Mouse (Mus musculus) intestine, embryonic 14.5 days (tissue): ENCODE measurements around the gene Scn7a. TPM values are rescaled to one million over a fixed set of nuclear protein-coding genes. Genes with fewer than 3 reads are reported as not detected.

ENCODE experiments used
- ATAC-seq: fragments of 200-750 bp; cut with Nextera tagmentation; replicated peaks from 2 replicates; pipeline ENCODE4 v1.8.0; 2017; ENCODE audit warnings: low read depth, moderate number of reproducible peaks, moderate TSS enrichment, moderate library complexity; ENCODE audit not compliant: low FRiP score, low TSS enrichment
- DNase-seq: peaks from one replicate; pipeline ENCODE4 v3.0.0-alpha.2; 2018; ENCODE audit warnings: low spot score
- H3K27ac ChIP-seq: fragments of 300-500 bp; sonication (generic); 2 replicates; pipeline ENCODE4 v1.5.1; 2014; ENCODE audit warnings: low read depth, mild to moderate bottlenecking, control low read depth
- H3K27me3 ChIP-seq: fragments of 300-500 bp; sonication (generic); replicated peaks from 2 replicates; pipeline ENCODE4 v1.6.1; 2014; ENCODE audit warnings: low read length, control low read depth; ENCODE audit not compliant: control insufficient read depth, insufficient read depth
- H3K36me3 ChIP-seq: fragments of 300-500 bp; sonication (generic); 2 replicates; pipeline ENCODE4 v1.6.1; 2014; ENCODE audit warnings: low read length, control low read depth; ENCODE audit not compliant: control insufficient read depth, insufficient read depth
- H3K4me1 ChIP-seq: fragments of 300-500 bp; sonication (generic); replicated peaks from 2 replicates; pipeline ENCODE4 v1.6.1; 2014; ENCODE audit warnings: low read length, control low read depth, mixed read lengths; ENCODE audit not compliant: control insufficient read depth, insufficient read depth
- H3K4me2 ChIP-seq: fragments of 300-500 bp; sonication (generic); 2 replicates; pipeline ENCODE4 v1.6.1; 2014; ENCODE audit warnings: low read length
- H3K4me3 ChIP-seq: fragments of 300-500 bp; sonication (generic); 2 replicates; pipeline ENCODE4 v1.5.1; 2014; ENCODE audit warnings: low read depth, low read length, control low read depth, mixed read lengths
- H3K9ac ChIP-seq: fragments of 300-500 bp; sonication (generic); 2 replicates; pipeline ENCODE4 v1.6.1; 2014; ENCODE audit warnings: mild to moderate bottlenecking, low read length
- H3K9me3 ChIP-seq: fragments of 300-500 bp; sonication (generic); 2 replicates; pipeline ENCODE4 v1.6.1; 2016; ENCODE audit warnings: low read length, control low read depth; ENCODE audit not compliant: control insufficient read depth
- WGBS: fragments of 180-500 bp; shearing (Covaris S2); extraction: QIAGEN DNeasy Blood & Tissue Kit; methylation state at CpG from one replicate; pipeline ENCODE4 v1.1.7; 2014; 5-methylcytosine and 5-hydroxymethylcytosine counted together
- polyA plus RNA-seq: library from polyadenylated mRNA; unstranded; fragments of >200 nt; fragmentation: Nextera tagmentation; extraction: Ambion mirVana; gene quantifications from 2 replicates; pipeline ENCODE4 v1.2.1, GENCODE M21; 2014

Gene Scn7a
- polyA plus RNA-seq: 0.05 and 0.18 TPM in 2 replicates

GRCm38 (mm10) chr2:66784765-66785164 lies at the start of gene Scn7a:
Gene Scn7a (minus strand): TSS chr2:66784914.
- DNase-seq: peak; percentile 53
- Histone ChIP-seq H3K27me3 (no peaks in the 10 kb centered on the region), H3K36me3 (no peaks in the 10 kb centered on the region), H3K4me2 (peak within 1 kb of the TSS; percentile 20), H3K9me3 (no peaks in the 10 kb centered on the region), H3K27ac (no peak within 1 kb of the TSS), H3K4me1 (no peaks in the 10 kb centered on the region), H3K9ac (no peak within 1 kb of the TSS), H3K4me3 (no peak within 1 kb of the TSS)
- 30% methylated on average over 6 of the region's 6 CpGs for WGBS
- no peak for ATAC-seq

- no peaks in the 10 kb centered on the region for H3K36me3 ChIP-seq
- DNase-seq (no peak), ATAC-seq (no peak)
- no peak overlapping the region for H3K9ac ChIP-seq
- H3K4me3 ChIP-seq: no peak overlapping the region
- no peak overlapping the region for H3K27ac ChIP-seq
- no peaks in the 10 kb centered on the region for H3K9me3 ChIP-seq
- WGBS: 68% methylated on average over 1 of the region's 1 CpGs
- no peaks in the 10 kb centered on the region for H3K4me1 ChIP-seq
- no peaks in the 10 kb centered on the region for H3K27me3 ChIP-seq
- H3K4me2 ChIP-seq: no peak overlapping the region
Measured at GRCm38 (mm10) chr2:66827729-66828128, 43.0 kb upstream of the Scn7a start.

GRCm38 (mm10) chr2:66819862-66820559 lies 35.3 kb upstream of the Scn7a start:
- H3K36me3 ChIP-seq: no peaks in the 10 kb centered on the region
- WGBS: 35% methylated on average over 7 of the region's 7 CpGs
- H3K4me1 ChIP-seq: no peaks in the 10 kb centered on the region
- no peak overlapping the region for H3K4me3 ChIP-seq
- no peak overlapping the region for H3K27ac ChIP-seq
- no peaks in the 10 kb centered on the region for H3K9me3 ChIP-seq
- DNase-seq (no peak), ATAC-seq (no peak)
- H3K27me3 ChIP-seq: no peaks in the 10 kb centered on the region
- no peak overlapping the region for H3K4me2 ChIP-seq
- H3K9ac ChIP-seq: no peak overlapping the region

GRCm38 (mm10) chr2:66799676-66800249 lies 15.0 kb upstream of the Scn7a start:
- Histone ChIP-seq H3K9ac (no peak overlapping the region), H3K27ac (no peak overlapping the region), H3K9me3 (no peaks in the 10 kb centered on the region), H3K27me3 (no peaks in the 10 kb centered on the region), H3K4me3 (no peak overlapping the region), H3K36me3 (no peaks in the 10 kb centered on the region), H3K4me2 (no peak overlapping the region), H3K4me1 (no peaks in the 10 kb centered on the region)
- WGBS: 44% methylated on average over 4 of the region's 4 CpGs
- DNase-seq: no peak
- ATAC-seq: no peak

GRCm38 (mm10) chr2:66797493-66797892 lies 12.8 kb upstream of the Scn7a start:
- Histone ChIP-seq H3K9me3 (no peaks in the 10 kb centered on the region), H3K4me2 (no peak overlapping the region), H3K4me1 (no peaks in the 10 kb centered on the region), H3K27ac (no peak overlapping the region), H3K36me3 (no peaks in the 10 kb centered on the region), H3K9ac (no peak overlapping the region), H3K27me3 (no peaks in the 10 kb centered on the region), H3K4me3 (no peak overlapping the region)
- DNase-seq: no peak
- no peak for ATAC-seq
- 68% methylated on average over 1 of the region's 1 CpGs for WGBS

- no peaks in the 10 kb centered on the region for H3K4me1 ChIP-seq
- no peak overlapping the region for H3K4me2 ChIP-seq
- H3K27me3 ChIP-seq: no peaks in the 10 kb centered on the region
- DNase-seq (no peak), ATAC-seq (no peak)
- H3K36me3 ChIP-seq: no peaks in the 10 kb centered on the region
- H3K27ac ChIP-seq: no peak overlapping the region
- WGBS: 79% methylated on average over 1 of the region's 1 CpGs
- H3K9me3 ChIP-seq: no peaks in the 10 kb centered on the region
- H3K4me3 ChIP-seq: no peak overlapping the region
- H3K9ac ChIP-seq: no peak overlapping the region
Measured at GRCm38 (mm10) chr2:66791629-66792028, 6.9 kb upstream of the Scn7a start.

- Histone ChIP-seq H3K4me3 (no peak overlapping the region), H3K4me2 (no peak overlapping the region), H3K4me1 (no peaks in the 10 kb centered on the region), H3K36me3 (no peaks in the 10 kb centered on the region), H3K27ac (no peak overlapping the region), H3K9ac (no peak overlapping the region), H3K27me3 (no peaks in the 10 kb centered on the region), H3K9me3 (no peaks in the 10 kb centered on the region)
- WGBS: 59% methylated on average over 2 of the region's 2 CpGs
- no peak for DNase-seq
- no peak for ATAC-seq
Measured at GRCm38 (mm10) chr2:66780884-66781283, 3.8 kb downstream of the Scn7a start.

- Histone ChIP-seq H3K4me1 (no peaks in the 10 kb centered on the region), H3K4me2 (no peak overlapping the region), H3K27ac (no peak overlapping the region), H3K27me3 (no peaks in the 10 kb centered on the region), H3K36me3 (no peaks in the 10 kb centered on the region), H3K9ac (no peak overlapping the region), H3K4me3 (no peak overlapping the region), H3K9me3 (no peaks in the 10 kb centered on the region)
- 72% methylated on average over 2 of the region's 2 CpGs for WGBS
- ATAC-seq: no peak
- DNase-seq: no peak
Measured at GRCm38 (mm10) chr2:66767980-66768379, 16.7 kb downstream of the Scn7a start.

GRCm38 (mm10) chr2:66765170-66765569 lies 19.5 kb downstream of the Scn7a start:
- no peak for ATAC-seq
- Histone ChIP-seq H3K4me2 (no peak overlapping the region), H3K4me3 (no peak overlapping the region), H3K9ac (no peak overlapping the region), H3K9me3 (no peaks in the 10 kb centered on the region), H3K27me3 (no peaks in the 10 kb centered on the region), H3K36me3 (no peaks in the 10 kb centered on the region), H3K27ac (no peak overlapping the region), H3K4me1 (no peaks in the 10 kb centered on the region)
- DNase-seq: no peak
- 19% methylated on average over 1 of the region's 1 CpGs for WGBS
